Mouse (Mus musculus): ENCODE results near the gene Sult2b1. TPM values are rescaled to one million over a fixed set of nuclear protein-coding genes. Genes with fewer than 3 reads are reported as not detected.

Sult2b1 gene
- polyA plus RNA-seq, 1 experiment from 2014 or later, result 1.6 TPM

- DNase-seq (ENCODE audit: extremely low spot score, low spot score), result no peak
- no peak overlapping the region for H3K4me3 ChIP-seq
- H3K9me3 ChIP-seq, result no peaks in the 10 kb centered on the region
- WGBS, result 88% methylated on average over 3 of the region's 3 CpGs
- H3K27ac ChIP-seq, result 0 out of 2 replicates have a peak overlapping the region, but pooled peaks have one; percentile 68
- peaks cover 7% of the 10 kb centered on the region; the same call in 1 of the 2 replicates for H3K27me3 ChIP-seq (ENCODE audit: poor library complexity, severe bottlenecking)
- H3K4me1 ChIP-seq, result peaks cover 68% of the 10 kb centered on the region
- no peaks in the 10 kb centered on the region for H3K36me3 ChIP-seq (replicated peaks)
Measured at GRCm38 (mm10) chr7:45686841-45687240, 97.6 kb downstream of the Sult2b1 start.

DNA sequence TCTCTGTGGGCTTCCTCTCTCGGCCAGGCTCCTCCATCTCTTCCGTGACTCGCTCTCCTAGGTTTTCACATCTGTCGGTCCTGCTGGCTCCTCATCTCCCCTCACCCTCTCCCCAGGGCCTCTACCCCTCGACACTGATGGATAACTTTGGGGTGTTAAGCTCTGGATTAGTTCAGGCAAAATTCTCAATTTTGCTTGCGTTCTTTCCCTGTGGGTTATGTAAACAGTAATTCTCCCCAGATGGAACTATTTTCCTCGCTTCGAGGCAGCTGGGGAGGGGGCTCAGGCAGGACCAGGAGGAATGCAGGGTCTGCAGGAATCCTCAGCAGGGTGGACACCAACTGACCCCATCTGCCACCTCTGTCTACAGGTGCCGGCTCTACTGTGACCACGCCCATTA, 98.7 kb downstream of the Sult2b1 start:
- no peak overlapping the region; the same call in 1 of the 2 replicates for H3K4me3 ChIP-seq
- H3K27me3 ChIP-seq (ENCODE audit: poor library complexity, severe bottlenecking), result peaks cover 7% of the 10 kb centered on the region; the same call in 1 of the 2 replicates
- no peaks in the 10 kb centered on the region for H3K36me3 ChIP-seq (replicated peaks)
- no peak for DNase-seq (ENCODE audit: extremely low spot score, low spot score)
- WGBS, result 58% methylated on average over 10 of the region's 10 CpGs
- no peaks in the 10 kb centered on the region for H3K9me3 ChIP-seq
- peak overlapping the region; percentile 68 for H3K27ac ChIP-seq
- H3K4me1 ChIP-seq, result peaks cover 68% of the 10 kb centered on the region

GRCm38 (mm10) chr7:45683396-45684050, 100.9 kb downstream of the Sult2b1 start, which contains the start of gene Ntn5:
Gene Ntn5, plus strand, starts transcription at chr7:45684022.
- Histone ChIP-seq H3K4me1 (peaks cover 55% of the 10 kb centered on the region), H3K27me3 (ENCODE audit: poor library complexity, severe bottlenecking) (peaks cover 7% of the 10 kb centered on the region; the same call in 1 of the 2 replicates), H3K36me3 (replicated peaks) (no peaks in the 10 kb centered on the region), H3K9me3 (no peaks in the 10 kb centered on the region), H3K27ac (peak within 1 kb of the TSS; percentile 86), H3K4me3 (peak within 1 kb of the TSS; percentile 32)
- DNase-seq (ENCODE audit: extremely low spot score, low spot score), result no peak
- 72% methylated on average over 7 of the region's 7 CpGs for WGBS

GRCm38 (mm10) chr7:45682144-45683126, 102.0 kb downstream of the Sult2b1 start:
- Histone ChIP-seq H3K4me1 (peaks cover 55% of the 10 kb centered on the region), H3K27me3 (ENCODE audit: poor library complexity, severe bottlenecking) (peaks cover 7% of the 10 kb centered on the region; the same call in 1 of the 2 replicates), H3K36me3 (replicated peaks) (no peaks in the 10 kb centered on the region), H3K27ac (peak overlapping the region; percentile 86), H3K4me3 (peak overlapping the region; percentile 32), H3K9me3 (no peaks in the 10 kb centered on the region)
- WGBS, result 26% methylated on average over 14 of the region's 14 CpGs
- DNase-seq (ENCODE audit: extremely low spot score, low spot score), result peak; percentile 90

GRCm38 (mm10) chr7:45681046-45681736, 103.3 kb downstream of the Sult2b1 start:
- WGBS, result 87% methylated on average over 8 of the region's 8 CpGs
- Histone ChIP-seq H3K4me1 (peaks cover 46% of the 10 kb centered on the region), H3K4me3 (no peak overlapping the region), H3K27ac (no peak overlapping the region), H3K27me3 (ENCODE audit: poor library complexity, severe bottlenecking) (peaks cover 7% of the 10 kb centered on the region; the same call in 1 of the 2 replicates), H3K36me3 (replicated peaks) (no peaks in the 10 kb centered on the region), H3K9me3 (no peaks in the 10 kb centered on the region)
- no peak for DNase-seq (ENCODE audit: extremely low spot score, low spot score)

Other genes starting within 250 kb of the Sult2b1 start
- 0.39 and 0.63 TPM in 2 replicates for gene Hsd17b14, start 229.8 kb downstream of the Sult2b1 start, polyA plus RNA-seq (2016; fragmentation: Nextera tagmentation; extraction: Ambion mirVana)
- gene Bcat2, start 214.5 kb downstream of the Sult2b1 start, polyA plus RNA-seq (2016; fragmentation: Nextera tagmentation; extraction: Ambion mirVana), result 38.2 and 39.1 TPM in 2 replicates
- gene Fgf21, start 169.2 kb downstream of the Sult2b1 start, polyA plus RNA-seq (2016; fragmentation: Nextera tagmentation; extraction: Ambion mirVana), result not detected in 2 replicates
- 0.07 TPM in 1 of 2 replicates, not detected in the other for gene Fut1, start 167.4 kb downstream of the Sult2b1 start, polyA plus RNA-seq (2016; fragmentation: Nextera tagmentation; extraction: Ambion mirVana)
- 0.25 TPM in 1 of 2 replicates, not detected in the other for gene Izumo1, start 162.9 kb downstream of the Sult2b1 start, polyA plus RNA-seq (2016; fragmentation: Nextera tagmentation; extraction: Ambion mirVana)
- gene Rasip1, start 157.2 kb downstream of the Sult2b1 start, polyA plus RNA-seq (2016; fragmentation: Nextera tagmentation; extraction: Ambion mirVana), result 4.5 and 4.7 TPM in 2 replicates
- gene Mamstr, start 144.7 kb downstream of the Sult2b1 start, polyA plus RNA-seq (2016; fragmentation: Nextera tagmentation; extraction: Ambion mirVana), result 1.7 and 3.1 TPM in 2 replicates
- 0.12 TPM in 2 replicates for gene Fut2, start 118.3 kb downstream of the Sult2b1 start, polyA plus RNA-seq (2016; fragmentation: Nextera tagmentation; extraction: Ambion mirVana)
- gene Ntn5, start 100.6 kb downstream of the Sult2b1 start, polyA plus RNA-seq (2016; fragmentation: Nextera tagmentation; extraction: Ambion mirVana), result 0.38 and 0.63 TPM in 2 replicates
- 0.78 and 1.1 TPM in 2 replicates for gene Sec1, start 90.3 kb downstream of the Sult2b1 start, polyA plus RNA-seq (2016; fragmentation: Nextera tagmentation; extraction: Ambion mirVana)
- gene Car11, start 84.8 kb downstream of the Sult2b1 start, polyA plus RNA-seq (2016; fragmentation: Nextera tagmentation; extraction: Ambion mirVana), result 2.5 and 3.2 TPM in 2 replicates
- 2.6 and 2.7 TPM in 2 replicates for gene Dbp, start 79.6 kb downstream of the Sult2b1 start, polyA plus RNA-seq (2016; fragmentation: Nextera tagmentation; extraction: Ambion mirVana)
- 1,181 and 1,186 TPM in 2 replicates for gene Rpl18, start 69.2 kb downstream of the Sult2b1 start, polyA plus RNA-seq (2016; fragmentation: Nextera tagmentation; extraction: Ambion mirVana)
- gene Sphk2, start 66.7 kb downstream of the Sult2b1 start, polyA plus RNA-seq (2016; fragmentation: Nextera tagmentation; extraction: Ambion mirVana), result 34.0 and 36.6 TPM in 2 replicates
- gene Fam83e, start 63.5 kb downstream of the Sult2b1 start, polyA plus RNA-seq (2016; fragmentation: Nextera tagmentation; extraction: Ambion mirVana), result 2.6 and 3.3 TPM in 2 replicates
- gene Spaca4, start 58.9 kb downstream of the Sult2b1 start, polyA plus RNA-seq (2016; fragmentation: Nextera tagmentation; extraction: Ambion mirVana), result 0.50 TPM in 1 of 2 replicates, not detected in the other
- 1.7 and 2.7 TPM in 2 replicates for gene Lmtk3, start 931 bp downstream of the Sult2b1 start, polyA plus RNA-seq (2016; fragmentation: Nextera tagmentation; extraction: Ambion mirVana)
- gene Cyth2, start 29.9 kb upstream of the Sult2b1 start, polyA plus RNA-seq (2016; fragmentation: Nextera tagmentation; extraction: Ambion mirVana), result 132 and 136 TPM in 2 replicates
- gene Kcnj14, start 40.1 kb upstream of the Sult2b1 start, polyA plus RNA-seq (2016; fragmentation: Nextera tagmentation; extraction: Ambion mirVana), result 0.76 and 0.78 TPM in 2 replicates
- 132 and 137 TPM in 2 replicates for gene Grwd1, start 46.3 kb upstream of the Sult2b1 start, polyA plus RNA-seq (2016; fragmentation: Nextera tagmentation; extraction: Ambion mirVana)
- gene Kdelr1, start 88.1 kb upstream of the Sult2b1 start, polyA plus RNA-seq (2016; fragmentation: Nextera tagmentation; extraction: Ambion mirVana), result 34.1 and 37.0 TPM in 2 replicates
- 0.09 TPM in 2 replicates for gene Grin2d, start 93.7 kb upstream of the Sult2b1 start, polyA plus RNA-seq (2016; fragmentation: Nextera tagmentation; extraction: Ambion mirVana)
- 1.3 and 1.9 TPM in 2 replicates for gene Syngr4, start 112.0 kb upstream of the Sult2b1 start, polyA plus RNA-seq (2016; fragmentation: Nextera tagmentation; extraction: Ambion mirVana)
- 4.2 and 4.8 TPM in 2 replicates for gene Tmem143, start 112.3 kb upstream of the Sult2b1 start, polyA plus RNA-seq (2016; fragmentation: Nextera tagmentation; extraction: Ambion mirVana)
- 8.5 and 9.7 TPM in 2 replicates for gene Emp3, start 136.7 kb upstream of the Sult2b1 start, polyA plus RNA-seq (2016; fragmentation: Nextera tagmentation; extraction: Ambion mirVana)
- 5.2 TPM in 2 replicates for gene Ccdc114, start 139.4 kb upstream of the Sult2b1 start, polyA plus RNA-seq (2016; fragmentation: Nextera tagmentation; extraction: Ambion mirVana)
- 0.10 and 0.33 TPM in 2 replicates for gene Abcc6, start 245.6 kb upstream of the Sult2b1 start, polyA plus RNA-seq (2016; fragmentation: Nextera tagmentation; extraction: Ambion mirVana)
- 33.7 and 33.8 TPM in 2 replicates for gene Nomo1, start 249.0 kb upstream of the Sult2b1 start, polyA plus RNA-seq (2016; fragmentation: Nextera tagmentation; extraction: Ambion mirVana)